Mouse (Mus musculus) small intestine, adult 2 months (tissue): ENCODE data around the gene Fscn1.

Experiments used
- CTCF ChIP-seq: fragments of 200-500 bp; IDR thresholded peaks from 2 replicates; pipeline ENCODE4 v1.5.1; 2012; ENCODE audit warnings: low read depth, mild to moderate bottlenecking, control low read depth, inconsistent platforms, low read length, moderate library complexity, mixed read lengths; ENCODE audit not compliant: insufficient replicate concordance, insufficient read length; ENCODE audit errors: extremely low read depth
- POLR2A ChIP-seq: fragments of 200-500 bp; IDR thresholded peaks from 2 replicates; pipeline ENCODE4 v1.6.1; 2012; ENCODE audit warnings: low read depth, mild to moderate bottlenecking, control low read depth, inconsistent platforms, low read length, moderate library complexity

GRCm38 (mm10) chr5:142936336-142936719, 23.8 kb upstream of the Fscn1 start:
- TF ChIP-seq CTCF: peak; percentile 96
- TF ChIP-seq POLR2A: no peak
